Mouse (Mus musculus): ENCODE measurements around the gene 4933428G20Rik.

4933428G20Rik gene

GRCm38 (mm10) chr11:97462538-97462937, 37.6 kb downstream of the 4933428G20Rik start:
- no peak for DNase-seq (ENCODE audit: low spot score)

GRCm38 (mm10) chr11:97461307-97461820, 38.8 kb downstream of the 4933428G20Rik start:
- DNase-seq (ENCODE audit: low spot score), result no peak

- DNase-seq (ENCODE audit: low spot score), result no peak
These were observed 43.0 kb downstream of the 4933428G20Rik start for GRCm38 (mm10) chr11:97457120-97457519.

- no peak for DNase-seq (ENCODE audit: low spot score)
These were observed 48.5 kb downstream of the 4933428G20Rik start for GRCm38 (mm10) chr11:97451625-97452024.

- DNase-seq (ENCODE audit: low spot score), result no peak
These were observed 49.7 kb downstream of the 4933428G20Rik start for GRCm38 (mm10) chr11:97450305-97450922.

- DNase-seq (ENCODE audit: low spot score), result peak; percentile 74
These were observed 50.4 kb downstream of the 4933428G20Rik start for GRCm38 (mm10) chr11:97449601-97450293.

- DNase-seq (ENCODE audit: low spot score), result no peak
These were observed 51.3 kb downstream of the 4933428G20Rik start for GRCm38 (mm10) chr11:97448611-97449394.

GRCm38 (mm10) chr11:97447979-97448378, 52.2 kb downstream of the 4933428G20Rik start:
- no peak for DNase-seq (ENCODE audit: low spot score)

- DNase-seq (ENCODE audit: low spot score), result no peak
These were observed 54.1 kb downstream of the 4933428G20Rik start for GRCm38 (mm10) chr11:97445999-97446511.

GRCm38 (mm10) chr11:97445596-97445995, 54.5 kb downstream of the 4933428G20Rik start:
- DNase-seq (ENCODE audit: low spot score), result no peak

GRCm38 (mm10) chr11:97442891-97443675, 57.1 kb downstream of the 4933428G20Rik start:
- DNase-seq (ENCODE audit: low spot score), result no peak

- no peak for DNase-seq (ENCODE audit: low spot score)
These were observed 58.4 kb downstream of the 4933428G20Rik start for GRCm38 (mm10) chr11:97441658-97442125.

GRCm38 (mm10) chr11:97441036-97441657, 59.0 kb downstream of the 4933428G20Rik start:
- peak; percentile 69 for DNase-seq (ENCODE audit: low spot score)
